Mouse (Mus musculus): ENCODE data around the gene Galk1. TPM values are rescaled to one million over a fixed set of nuclear protein-coding genes. Genes with fewer than 3 reads are reported as not detected.
A peak's percentile ranks its signal among the peaks of the same experiment; 100 is the strongest.
"Not testable (repeated sequence)": the region's sequence is repeated elsewhere in the genome, so short reads cannot be mapped to it uniquely, and the experiment has no call there.

Galk1 gene
- total RNA-seq, 2 experiments from 2014 or later: 7.2 to 11.3 TPM

DNA sequence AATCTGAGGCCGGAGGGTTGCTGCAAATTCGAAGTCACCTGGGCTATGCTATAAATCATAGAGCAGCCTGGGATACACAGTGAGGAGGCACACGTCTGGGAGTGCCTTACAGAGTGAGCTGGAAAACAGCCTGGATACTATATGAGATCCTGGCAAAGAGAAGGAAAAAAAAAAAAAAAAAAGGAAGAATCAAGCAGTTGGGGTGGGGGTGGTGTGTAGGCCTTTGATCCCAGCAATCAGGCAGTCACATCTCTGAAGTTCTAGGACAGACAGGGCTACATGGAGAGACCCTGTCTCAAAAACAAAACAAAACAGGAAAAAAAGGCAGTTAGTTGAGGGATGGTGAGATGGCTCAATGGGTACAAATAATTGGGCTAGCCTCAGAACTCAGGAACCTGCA, 24.2 kb upstream of the Galk1 start:
- no peak for DNase-seq
- intact Hi-C loops (cut with DNase I; ENCODE audit: low total_unique reads): loop anchor here (5.0 to 10.0 kb wide), 2 partner anchors 46 to 98 kb away; partner anchors contain the start of genes Mrpl38 and Trim65

DNA sequence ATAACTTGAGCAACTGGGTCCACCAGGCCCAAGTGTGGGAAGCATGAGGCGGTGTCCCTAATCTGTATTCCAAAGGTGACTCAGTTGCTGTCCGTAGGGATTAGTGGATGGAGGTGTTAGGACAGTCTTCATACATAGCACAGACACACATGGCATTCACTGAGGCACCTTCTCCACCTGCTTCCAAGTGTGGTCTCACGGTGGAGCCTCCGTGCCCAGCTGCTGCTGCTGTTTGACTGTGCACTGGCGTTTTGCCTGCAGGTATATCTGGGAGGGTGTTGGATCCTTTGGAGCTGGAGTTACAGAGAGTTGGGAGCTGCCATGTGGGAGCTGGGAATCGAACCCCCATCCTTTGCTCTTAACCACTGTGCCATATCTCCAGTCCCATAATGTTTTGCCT, 22.1 kb upstream of the Galk1 start:
- DNase-seq: no peak
- intact Hi-C loops (cut with DNase I; ENCODE audit: low total_unique reads): loop anchor here (10.0 kb wide), 1 partner anchor 100 kb away; the partner anchor contains the start of genes Mrpl38 and Trim65

DNA sequence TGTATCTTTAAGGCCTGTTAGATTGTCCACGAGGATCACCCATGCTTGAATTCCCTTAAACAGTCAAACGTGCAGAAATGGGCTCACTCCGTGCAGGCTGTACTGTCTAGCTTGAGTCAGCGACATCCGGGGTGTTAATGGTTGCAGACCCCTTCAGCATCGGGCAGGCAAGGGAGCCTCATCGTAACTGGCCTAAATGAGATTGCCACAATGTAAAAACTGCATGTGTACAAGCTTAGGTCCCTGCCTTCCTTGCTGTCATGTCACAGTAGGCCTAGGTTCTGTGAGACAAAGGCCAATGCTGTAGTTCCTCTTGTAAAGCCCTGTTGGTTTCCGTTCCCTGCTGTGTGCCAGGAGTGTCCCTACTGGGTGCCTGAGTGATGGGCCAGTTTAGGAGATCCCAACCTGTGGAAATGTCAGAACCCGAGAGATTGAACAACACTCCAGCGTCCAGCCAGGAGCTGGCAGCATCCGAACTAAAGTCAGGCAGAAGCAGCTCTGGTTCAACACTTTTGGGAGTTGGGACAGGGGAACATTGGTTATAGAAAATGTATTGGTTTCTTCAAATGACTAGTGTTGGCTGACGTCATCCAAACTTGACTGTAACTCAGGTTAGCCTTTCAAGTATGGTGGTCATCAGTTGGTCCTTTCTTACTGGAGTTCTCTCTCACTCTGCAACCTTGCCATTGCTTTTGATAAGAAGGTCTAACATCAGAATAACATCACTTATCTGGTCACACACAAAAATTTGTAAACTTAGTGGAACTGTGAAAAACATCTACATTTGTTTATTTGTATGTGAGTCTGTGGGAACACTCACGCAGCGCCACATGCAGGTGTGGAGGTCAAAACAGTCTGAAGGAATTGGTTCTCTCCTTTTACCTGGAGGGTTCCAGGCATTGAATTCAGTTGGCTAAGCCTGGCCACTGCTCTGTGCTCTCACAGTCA, 18.7 kb upstream of the Galk1 start:
- intact Hi-C loops (cut with DNase I; ENCODE audit: low total_unique reads): loop anchor here (10.0 kb wide), 1 partner anchor 104 kb away; the partner anchor contains the start of genes Mrpl38 and Trim65
- DNase-seq: no peak

GRCm38 (mm10) chr11:116030088-116030897, 17.8 kb upstream of the Galk1 start, which contains the start of gene Unk:
Gene Unk (plus strand): TSS chr11:116030322.
- intact Hi-C loops (cut with DNase I; ENCODE audit: low total_unique reads): loop anchor here (10.0 kb wide), 1 partner anchor 105 kb away; the partner anchor contains the start of genes Mrpl38 and Trim65
- DNase-seq: peak; percentile 96

DNA sequence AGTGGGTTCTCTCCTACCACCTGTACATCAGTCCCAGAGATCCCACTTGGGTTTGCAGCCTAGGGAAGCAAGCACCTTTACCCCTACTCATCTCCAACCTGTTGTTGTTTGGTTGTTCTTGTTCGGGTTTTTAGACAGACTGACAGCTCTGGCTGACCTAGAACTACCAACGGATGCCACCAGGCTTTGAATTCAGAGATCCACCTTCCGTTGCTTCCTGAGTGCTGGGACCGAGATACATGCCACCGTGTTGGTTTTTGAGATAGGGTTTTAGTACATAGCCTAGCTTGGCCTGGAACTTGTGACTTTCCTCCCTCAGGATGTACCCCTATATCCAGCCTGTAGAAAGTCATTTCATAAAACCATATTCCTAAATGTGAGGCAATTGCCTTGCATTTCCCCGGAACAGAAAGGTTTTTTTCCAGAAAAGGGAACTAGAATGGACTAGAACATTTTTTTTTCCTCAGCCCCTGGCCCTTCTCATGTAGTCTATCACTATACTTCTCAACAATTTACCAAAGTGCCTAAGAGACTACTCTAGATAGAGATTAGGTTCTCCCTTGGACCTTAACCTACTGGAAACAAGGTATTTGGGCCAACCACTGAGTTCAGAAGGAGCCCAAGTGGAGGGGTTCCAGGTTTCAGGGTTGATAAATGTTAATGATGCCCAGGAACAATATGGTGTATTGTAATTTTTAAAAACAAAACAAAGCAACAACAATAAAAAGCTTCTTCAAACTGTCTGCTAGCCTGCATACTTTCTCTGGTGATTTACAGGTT, 16.8 kb upstream of the Galk1 start:
- DNase-seq: no peak
- intact Hi-C loops (cut with DNase I; ENCODE audit: low total_unique reads): no loop called here

DNA sequence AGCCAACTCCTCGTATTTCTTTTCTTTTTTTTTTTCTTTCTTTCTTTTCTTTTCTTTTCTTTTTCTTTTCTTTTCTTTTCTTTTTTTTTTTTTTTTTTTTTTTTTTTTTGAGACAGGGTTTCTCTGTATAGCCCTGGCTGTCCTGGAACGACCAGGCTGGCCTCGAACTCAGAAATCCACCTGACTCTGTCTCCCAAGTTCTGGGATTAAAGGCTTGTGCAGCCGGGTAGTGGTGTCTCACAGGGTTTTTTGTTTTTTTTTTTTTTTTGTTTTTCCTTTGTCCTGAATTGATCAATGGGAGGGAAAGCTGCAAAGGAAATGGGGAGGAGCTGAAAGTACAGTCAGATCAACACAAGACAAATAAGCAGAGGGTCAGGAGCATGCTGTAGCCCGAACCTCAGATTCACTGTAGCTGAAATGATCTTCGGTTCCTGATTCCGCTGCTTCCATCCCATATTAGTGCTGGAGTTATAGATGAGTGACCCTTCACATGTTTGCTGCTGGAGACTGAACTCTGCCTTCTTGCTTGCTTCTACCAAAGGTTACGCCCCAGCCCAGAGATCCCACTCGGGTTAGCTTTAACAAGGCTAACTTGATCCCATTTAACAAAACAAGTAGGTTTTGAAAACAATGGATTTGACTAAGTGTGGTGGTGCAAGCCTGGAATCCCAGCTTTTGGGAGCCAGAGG, 15.8 kb upstream of the Galk1 start:
- DNase-seq: no peak
- intact Hi-C loops (cut with DNase I; ENCODE audit: low total_unique reads): no loop called here

DNA sequence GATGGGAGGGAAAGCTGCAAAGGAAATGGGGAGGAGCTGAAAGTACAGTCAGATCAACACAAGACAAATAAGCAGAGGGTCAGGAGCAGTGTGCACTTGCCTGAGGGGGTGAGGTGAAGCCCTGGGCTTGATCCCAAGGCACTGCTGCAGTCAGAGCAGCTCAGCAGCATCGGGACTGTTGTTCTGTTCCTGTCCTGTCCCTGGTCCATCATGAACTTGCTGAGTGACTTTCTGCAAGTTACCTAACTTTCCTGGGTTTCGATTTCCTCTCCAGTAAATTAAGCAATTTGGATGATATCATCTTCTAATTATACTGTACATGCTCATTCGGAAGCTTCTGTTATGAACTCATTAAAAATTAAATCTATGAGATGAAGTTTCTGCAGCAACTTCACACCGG, 15.2 kb upstream of the Galk1 start, which contains the start of gene H3f3b:
Gene H3f3b, minus strand, starts transcription at position 207 of the 400 bp plus-strand sequence.
- DNase-seq: no peak
- intact Hi-C loops (cut with DNase I; ENCODE audit: low total_unique reads): no loop called here

DNA sequence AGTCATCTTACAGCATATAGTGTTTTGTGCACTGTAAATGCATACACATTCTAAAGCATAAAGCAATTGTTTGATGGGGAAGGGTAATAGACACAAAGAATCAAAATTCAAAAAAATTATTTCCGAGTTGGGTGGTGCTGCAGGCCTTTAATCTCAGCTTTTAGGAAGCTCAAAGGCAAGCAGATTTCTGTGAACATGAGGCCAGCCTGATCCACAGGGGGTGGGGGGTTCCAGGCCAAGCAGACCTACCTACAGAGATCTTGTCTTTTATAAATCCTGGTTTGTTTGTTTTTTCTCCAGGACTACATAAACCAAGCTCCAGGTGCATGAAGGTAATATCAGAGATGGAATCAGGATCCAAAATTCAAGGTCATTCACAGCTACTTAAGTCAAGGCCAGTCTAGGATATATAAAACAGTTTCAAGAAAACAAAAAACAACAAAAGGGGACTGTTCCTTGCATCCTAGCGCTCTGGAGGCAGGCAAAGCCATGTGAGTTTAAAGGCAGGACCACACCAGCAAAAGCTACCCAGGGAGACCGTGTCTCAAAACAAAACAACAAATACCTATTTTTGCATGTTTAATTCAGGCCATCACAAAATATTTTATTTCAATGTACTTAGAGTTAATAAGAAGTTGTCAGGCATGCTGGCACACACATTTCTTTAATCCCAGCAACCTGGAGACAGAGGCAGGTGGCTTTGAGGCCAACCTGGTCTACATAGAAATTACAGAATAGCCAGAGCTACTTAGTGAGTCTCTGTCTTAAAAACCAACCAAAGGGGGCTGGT, 12.7 kb upstream of the Galk1 start:
- intact Hi-C loops (cut with DNase I; ENCODE audit: low total_unique reads): no loop called here
- no peak for DNase-seq

DNA sequence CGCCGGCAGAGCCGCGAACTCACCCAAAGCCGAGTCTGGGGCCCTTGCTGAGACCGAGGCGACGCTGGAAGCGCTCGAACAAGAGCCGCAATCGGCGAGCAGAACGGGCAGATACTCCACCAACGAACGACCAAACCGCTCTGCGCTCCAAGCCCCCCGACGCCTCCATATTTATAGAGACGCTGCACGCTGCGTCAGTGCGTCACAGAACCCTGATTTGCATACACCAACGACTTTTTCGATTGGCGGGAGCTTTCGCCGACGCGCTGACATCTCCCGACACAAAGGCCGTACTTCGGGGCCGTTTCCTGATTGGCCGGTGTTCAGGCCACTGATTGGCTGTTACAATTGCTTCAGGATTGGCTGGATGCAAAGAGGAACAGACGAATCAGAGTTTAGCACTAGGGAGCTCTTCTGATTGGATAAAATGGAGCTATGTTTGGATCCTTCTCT, 11.9 kb upstream of the Galk1 start:
- DNase-seq: peak; percentile 95
- intact Hi-C loops (cut with DNase I; ENCODE audit: low total_unique reads): no loop called here

DNA sequence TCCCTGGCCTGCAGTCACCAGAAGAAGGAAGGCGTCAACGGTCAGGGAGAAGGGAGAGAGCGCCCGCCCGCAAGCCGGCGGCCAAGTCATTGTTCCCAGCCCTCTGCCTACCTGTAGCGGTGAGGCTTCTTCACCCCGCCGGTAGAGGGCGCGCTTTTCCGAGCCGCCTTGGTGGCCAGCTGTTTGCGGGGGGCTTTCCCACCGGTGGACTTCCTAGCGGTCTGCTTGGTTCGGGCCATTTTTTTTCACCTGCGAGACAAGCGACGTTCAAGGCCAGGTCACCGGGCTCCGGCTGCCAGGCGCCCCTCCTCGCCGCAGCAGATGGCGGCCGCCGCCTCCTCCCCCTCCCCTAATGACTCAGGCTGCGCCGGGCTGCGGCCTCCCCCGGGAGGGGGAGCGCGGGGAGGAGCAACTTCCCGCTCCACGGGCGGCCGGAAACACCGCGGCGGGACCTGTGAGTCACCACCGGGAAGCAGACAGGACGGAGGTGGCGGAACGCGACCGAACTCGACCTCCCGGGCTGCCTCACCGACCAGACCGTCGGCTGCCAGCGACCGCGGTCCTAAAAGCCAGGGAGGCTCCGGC, 11.3 kb upstream of the Galk1 start:
- DNase-seq: peak; percentile 83
- intact Hi-C loops (cut with DNase I; ENCODE audit: low total_unique reads): no loop called here

GRCm38 (mm10) chr11:116023074-116023770, 10.7 kb upstream of the Galk1 start:
- intact Hi-C loops (cut with DNase I; ENCODE audit: low total_unique reads); DNase-seq: not testable (repeated sequence)

DNA sequence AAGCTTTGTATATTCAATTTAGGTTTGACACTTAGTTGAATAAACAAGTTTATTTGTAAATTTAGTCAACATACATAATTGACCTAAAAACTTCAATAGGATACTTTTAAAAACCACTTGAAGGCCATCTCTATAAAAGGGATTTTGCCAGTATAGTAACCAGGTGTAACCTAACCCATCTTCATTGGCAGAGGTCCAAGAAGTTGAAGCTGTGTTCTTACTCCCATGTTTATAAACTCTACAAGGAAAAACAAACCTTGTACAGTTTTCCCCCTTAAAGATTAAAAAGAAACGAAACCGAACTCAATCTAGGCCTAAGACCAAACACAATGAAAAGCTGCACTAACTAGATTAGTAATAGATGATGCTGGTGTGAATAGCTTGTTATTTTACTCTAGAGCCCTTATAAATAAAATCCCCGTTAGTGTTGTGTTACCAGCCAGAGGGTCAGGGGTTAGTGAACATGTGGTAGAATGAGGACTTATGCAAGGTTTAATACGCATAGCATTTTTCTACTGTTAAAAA, 9.8 kb upstream of the Galk1 start:
- intact Hi-C loops (cut with DNase I; ENCODE audit: low total_unique reads): no loop called here

DNA sequence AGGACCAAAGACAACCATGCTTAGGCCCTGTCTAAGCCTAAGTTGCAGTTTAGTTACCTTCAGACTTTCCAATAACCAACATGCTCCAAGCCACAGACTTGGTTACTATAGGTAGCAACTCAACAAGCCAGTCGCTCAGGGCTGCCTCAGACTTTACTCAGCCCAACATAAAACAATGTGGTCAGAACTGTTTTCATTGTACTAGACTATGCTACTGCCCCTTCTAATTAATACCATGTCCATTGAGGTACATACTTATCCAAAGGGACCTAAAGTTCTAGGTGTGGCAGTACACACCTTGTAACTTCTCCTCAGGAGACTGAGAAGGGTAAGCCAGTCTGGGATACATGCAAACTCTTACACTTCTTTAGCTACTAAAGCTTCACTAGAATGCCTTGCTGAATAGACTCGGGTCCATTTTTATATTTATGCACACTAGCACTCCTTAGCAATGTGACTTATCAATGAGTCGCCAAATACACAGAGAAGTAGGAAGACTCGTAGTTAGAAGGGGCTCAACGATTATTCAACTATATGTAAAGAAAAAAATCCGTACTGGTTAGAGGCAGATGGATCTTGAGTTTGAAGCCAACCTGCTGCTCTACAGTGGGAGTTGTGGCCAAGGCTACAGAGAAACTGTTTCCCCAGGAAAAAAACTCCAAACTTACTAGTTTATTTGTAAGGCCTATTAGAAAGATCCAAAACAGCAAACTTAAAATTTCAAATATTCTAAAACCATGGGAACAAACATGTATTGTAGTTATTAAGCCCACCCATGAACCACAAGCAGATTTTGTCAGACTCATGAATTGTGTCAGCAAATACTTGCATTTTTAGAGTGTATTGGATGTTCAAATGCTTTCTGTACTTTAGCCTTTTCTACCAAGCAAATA, 9.1 kb upstream of the Galk1 start:
- intact Hi-C loops (cut with DNase I; ENCODE audit: low total_unique reads): no loop called here
- DNase-seq: no peak

More for the DNA sequence above, 9.8 kb upstream of the Galk1 start:
- no peak for DNase-seq

- DNase-seq: no peak
- intact Hi-C loops (cut with DNase I; ENCODE audit: low total_unique reads): no loop called here
Measured at GRCm38 (mm10) chr11:116020519-116020922, 8.0 kb upstream of the Galk1 start.

DNA sequence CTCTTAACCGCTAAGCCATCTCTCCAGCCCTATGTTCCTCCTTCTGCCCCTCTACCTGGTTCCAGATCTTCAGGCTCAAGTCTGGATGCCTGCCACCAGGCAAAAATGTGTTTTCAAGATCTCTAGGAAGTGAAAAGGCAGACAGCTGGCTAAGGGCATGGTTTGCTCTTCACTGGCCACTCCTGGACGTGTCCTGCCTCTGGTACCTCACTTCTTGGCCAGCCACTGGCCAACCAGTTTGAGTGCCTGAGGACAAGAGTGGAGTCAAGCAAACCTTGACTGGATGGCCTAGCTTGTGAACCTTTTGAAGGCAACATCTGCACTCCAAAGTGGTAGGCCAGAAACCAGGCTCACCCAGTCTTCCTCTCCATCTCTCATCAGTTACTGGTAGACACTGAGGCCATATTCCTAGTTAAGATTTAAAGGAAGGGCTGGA, 7.5 kb upstream of the Galk1 start:
- no peak for DNase-seq
- intact Hi-C loops (cut with DNase I; ENCODE audit: low total_unique reads): no loop called here

DNA sequence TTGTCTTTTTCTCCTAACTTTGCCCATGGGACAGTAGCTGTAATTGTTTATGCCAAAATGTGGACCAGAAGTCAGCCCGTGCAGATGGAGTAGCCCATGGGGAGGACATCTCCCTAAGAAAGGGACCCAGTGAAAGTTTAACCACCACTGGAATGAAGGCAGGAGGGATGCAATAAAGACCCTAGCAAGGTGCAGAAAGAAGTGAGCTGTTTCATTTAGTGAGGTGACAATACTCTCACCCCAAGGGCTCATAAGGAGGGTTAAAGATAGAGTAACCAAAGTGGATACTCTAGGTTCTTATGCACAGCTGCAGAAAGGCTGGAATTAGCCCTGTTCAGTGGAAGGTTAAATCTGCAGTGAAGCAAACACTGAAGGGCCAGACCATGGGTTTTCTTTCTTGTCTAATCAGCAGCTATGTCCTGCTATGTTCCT, 6.9 kb upstream of the Galk1 start:
- intact Hi-C loops (cut with DNase I; ENCODE audit: low total_unique reads): no loop called here
- DNase-seq: no peak
